Mouse (Mus musculus) limb, embryonic 11.5 days (tissue): ENCODE measurements at regions not wholly inside any gene's neighbourhood (a gene's known extent, or its start where the extent isn't known, plus 50 kb on each side); places are given as distances from the start of the nearest gene placed in this dataset.
A peak's percentile ranks its signal among the peaks of the same experiment; 100 is the strongest.

Source experiments
- ATAC-seq: fragments of 200-750 bp; cut with Nextera tagmentation; 2 replicates; pipeline ENCODE4 v1.8.0; 2017; ENCODE audit warnings: low read depth; ENCODE audit not compliant: insufficient number of reproducible peaks, low FRiP score, low TSS enrichment
- DNase-seq: peaks from one replicate; pipeline ENCODE4 v3.0.0-alpha.2; 2015; ENCODE audit warnings: low spot score
- H3K27ac ChIP-seq: fragments of 300-500 bp; sonication (generic); replicated peaks from 2 replicates; pipeline ENCODE4 v1.5.1; 2014; ENCODE audit warnings: low read depth, mild to moderate bottlenecking, low read length
- H3K27me3 ChIP-seq: fragments of 300-500 bp; sonication (generic); 2 replicates; pipeline ENCODE4 v1.6.1; 2014; ENCODE audit warnings: mild to moderate bottlenecking, low read length, mixed read lengths; ENCODE audit not compliant: control insufficient read depth, insufficient read depth
- H3K36me3 ChIP-seq: fragments of 300-500 bp; sonication (generic); 2 replicates; pipeline ENCODE4 v1.6.1; 2014; ENCODE audit warnings: mild to moderate bottlenecking, low read length, moderate library complexity, mixed read lengths; ENCODE audit not compliant: control insufficient read depth, insufficient read depth
- H3K4me1 ChIP-seq: fragments of 300-500 bp; sonication (generic); 2 replicates; pipeline ENCODE4 v1.6.1; 2014; ENCODE audit warnings: low read length, mixed read lengths; ENCODE audit not compliant: control insufficient read depth, insufficient read depth
- H3K4me2 ChIP-seq: fragments of 300-500 bp; sonication (generic); 2 replicates; pipeline ENCODE4 v1.6.1; 2014; ENCODE audit warnings: low read depth, mild to moderate bottlenecking, moderate library complexity; ENCODE audit not compliant: severe bottlenecking
- H3K4me3 ChIP-seq: fragments of 300-500 bp; sonication (generic); 2 replicates; pipeline ENCODE4 v1.5.1; 2014; ENCODE audit warnings: low read depth, low read length
- H3K9ac ChIP-seq: fragments of 300-500 bp; sonication (generic); 2 replicates; pipeline ENCODE4 v1.6.1; 2014; ENCODE audit warnings: mild to moderate bottlenecking, low read length
- H3K9me3 ChIP-seq: fragments of 300-500 bp; sonication (generic); 2 replicates; pipeline ENCODE4 v1.6.1; 2016; ENCODE audit warnings: low read length; ENCODE audit not compliant: control insufficient read depth
- WGBS: fragments of 180-500 bp; shearing (Covaris S2); extraction: QIAGEN DNeasy Blood & Tissue Kit; methylation state at CpG from one replicate; pipeline ENCODE4 v1.1.7; 2014; 5-methylcytosine and 5-hydroxymethylcytosine counted together

DNA sequence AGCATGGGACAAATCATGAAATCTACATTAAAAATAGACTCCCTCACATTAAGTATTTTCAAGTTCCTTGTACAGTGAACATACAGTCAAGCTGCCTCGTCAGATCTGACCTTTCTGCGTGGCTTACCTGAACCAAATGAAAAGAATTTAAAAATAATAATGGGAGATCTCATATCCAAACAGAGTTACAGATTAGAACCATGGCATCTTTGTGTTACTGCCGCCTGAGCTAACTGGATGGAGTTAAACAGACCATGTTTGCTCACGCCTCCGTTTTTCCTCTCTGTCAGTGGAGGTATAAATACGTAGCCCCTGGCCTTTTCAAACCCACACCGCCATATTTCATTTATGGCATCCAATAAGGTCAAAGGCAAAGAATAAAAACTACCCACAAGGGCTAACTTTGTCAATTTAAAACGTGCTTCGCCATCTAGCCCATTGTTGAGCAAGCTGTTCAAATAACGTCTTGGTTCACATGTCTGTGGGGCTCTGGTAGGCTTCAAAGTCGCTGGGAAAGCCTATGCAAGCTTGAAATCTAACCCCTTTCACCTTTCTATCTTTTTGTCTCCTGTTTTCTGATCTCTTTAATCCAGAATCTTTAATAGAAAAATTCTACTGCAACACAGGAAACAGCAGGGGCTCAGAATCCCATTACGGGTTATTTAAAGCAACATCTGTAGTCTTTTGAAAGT is 378.6 kb upstream of the Sash1 start:
- Histone ChIP-seq H3K4me3 (no peak overlapping the region), H3K36me3 (no peaks in the 10 kb centered on the region), H3K9me3 (no peaks in the 10 kb centered on the region), H3K27me3 (no peaks in the 10 kb centered on the region), H3K4me2 (no peak overlapping the region), H3K9ac (no peak overlapping the region), H3K27ac (no peak overlapping the region), H3K4me1 (no peaks in the 10 kb centered on the region)
- ATAC-seq, result no peak
- 80% methylated on average over 12 of the region's 12 CpGs for WGBS
- DNase-seq, result no peak

DNA sequence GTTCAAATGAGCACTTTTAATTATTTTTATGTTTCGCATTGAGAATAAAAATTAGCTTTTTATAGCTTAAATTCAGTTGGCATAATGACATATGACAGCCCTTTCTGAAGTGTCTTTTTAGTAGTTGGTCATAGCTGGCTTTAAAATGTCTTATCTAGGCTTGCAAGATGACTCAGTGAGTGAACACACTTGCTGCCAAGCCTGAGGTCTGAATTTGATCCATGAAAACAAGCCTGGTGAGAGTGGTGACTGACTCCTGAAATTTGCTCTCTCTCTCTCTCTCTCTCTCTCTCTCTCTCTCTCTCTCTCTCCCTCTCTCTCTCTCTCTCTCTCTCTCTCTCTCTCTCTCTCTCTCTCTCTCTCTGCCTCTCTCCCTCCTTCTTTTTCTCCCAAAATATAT is 372.8 kb upstream of the Sash1 start:
- no peak for ATAC-seq
- Histone ChIP-seq H3K9ac (no peak overlapping the region), H3K4me1 (no peaks in the 10 kb centered on the region), H3K27me3 (no peaks in the 10 kb centered on the region), H3K4me3 (no peak overlapping the region), H3K4me2 (no peak overlapping the region), H3K27ac (no peak overlapping the region), H3K9me3 (no peaks in the 10 kb centered on the region), H3K36me3 (no peaks in the 10 kb centered on the region)
- DNase-seq, result no peak
- WGBS, result 92% methylated on average over 1 of the region's 1 CpGs

DNA sequence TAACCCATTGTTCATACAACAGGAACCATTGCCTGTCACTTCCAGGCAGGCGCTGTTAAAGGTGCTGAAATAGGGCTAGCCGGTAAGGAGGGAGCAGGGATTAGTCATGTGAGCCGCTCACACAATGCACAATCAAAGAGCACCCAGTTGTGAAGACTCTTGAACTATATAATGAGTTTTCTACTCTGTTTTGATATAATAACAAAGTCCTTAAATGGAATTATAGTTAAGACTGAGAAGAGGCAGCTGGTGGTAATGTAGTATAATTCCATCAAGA is 367.0 kb upstream of the Sash1 start:
- Histone ChIP-seq H3K4me3 (no peak overlapping the region), H3K9me3 (no peaks in the 10 kb centered on the region), H3K27me3 (no peaks in the 10 kb centered on the region), H3K27ac (no peak overlapping the region), H3K4me2 (no peak overlapping the region), H3K9ac (no peak overlapping the region), H3K4me1 (no peaks in the 10 kb centered on the region), H3K36me3 (no peaks in the 10 kb centered on the region)
- ATAC-seq (no peak), DNase-seq (peak; percentile 38)
- WGBS, result 18% methylated on average over 3 of the region's 3 CpGs

DNA sequence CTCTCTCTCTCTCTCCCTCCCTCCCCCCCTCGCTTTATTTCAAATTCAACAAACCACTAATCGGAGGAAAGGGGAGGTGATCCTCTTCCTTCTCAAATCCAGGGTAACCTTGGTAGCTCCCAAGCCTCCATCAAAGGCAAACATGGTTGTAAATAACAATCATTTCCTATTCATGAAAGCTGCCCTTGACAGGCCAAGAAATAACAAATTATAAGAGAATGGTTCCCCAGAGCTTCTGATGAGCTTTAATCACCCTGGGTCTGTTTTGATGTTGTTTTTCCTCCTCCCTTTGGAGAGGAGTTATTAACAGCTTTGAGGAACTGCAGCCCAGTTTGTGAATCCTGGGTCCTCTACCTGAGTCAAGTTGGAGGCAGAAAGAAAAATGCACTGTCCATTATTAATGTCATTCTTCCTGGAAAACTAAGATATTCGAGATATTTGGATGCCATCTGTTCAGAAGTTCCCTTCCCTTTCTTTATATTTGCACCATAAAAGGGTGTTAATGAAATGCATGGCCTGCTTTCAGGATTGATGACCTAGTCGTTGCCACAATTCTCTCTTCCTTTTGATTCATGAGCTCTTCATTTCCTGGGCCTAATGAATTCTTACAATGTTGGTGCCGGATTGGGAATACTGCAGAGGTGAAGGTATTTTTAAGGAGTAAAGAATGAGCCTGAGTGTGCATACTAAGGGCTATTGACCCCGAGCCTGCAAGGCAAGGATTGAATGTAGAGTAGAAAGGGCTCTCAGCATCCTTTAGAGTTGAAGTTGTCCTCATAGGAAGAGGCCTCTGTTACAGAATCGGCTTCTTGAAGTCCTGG is 366.5 kb upstream of the Sash1 start:
- Histone ChIP-seq H3K4me2 (no peak overlapping the region), H3K9me3 (no peaks in the 10 kb centered on the region), H3K4me1 (no peaks in the 10 kb centered on the region), H3K36me3 (no peaks in the 10 kb centered on the region), H3K4me3 (no peak overlapping the region), H3K27ac (no peak overlapping the region), H3K9ac (no peak overlapping the region), H3K27me3 (no peaks in the 10 kb centered on the region)
- no peak for ATAC-seq
- no peak for DNase-seq
- WGBS, result 28% methylated on average over 7 of the region's 7 CpGs

DNA sequence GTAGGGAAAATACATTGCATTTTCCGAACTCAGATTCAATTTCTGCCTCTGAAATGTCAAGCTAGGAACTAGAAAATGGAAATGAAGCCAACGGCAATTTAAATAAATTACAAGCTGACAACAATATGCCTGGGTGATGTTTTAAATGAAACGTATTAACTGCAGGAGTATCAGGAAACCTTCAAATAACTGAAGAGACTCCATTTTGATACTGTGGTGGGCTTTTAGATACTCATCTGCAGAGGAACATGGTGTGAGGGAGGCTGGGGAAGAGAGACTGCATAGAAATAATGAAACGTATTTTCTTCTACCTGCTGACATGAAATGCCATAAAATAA is 357.4 kb upstream of the Sash1 start:
- H3K4me2 ChIP-seq, result no peak overlapping the region
- H3K9me3 ChIP-seq, result no peaks in the 10 kb centered on the region
- no peak for ATAC-seq
- DNase-seq, result no peak
- no peaks in the 10 kb centered on the region for H3K27me3 ChIP-seq
- no peak overlapping the region for H3K9ac ChIP-seq
- H3K4me3 ChIP-seq, result no peak overlapping the region
- 84% methylated on average over 4 of the region's 4 CpGs for WGBS
- no peaks in the 10 kb centered on the region for H3K4me1 ChIP-seq
- no peaks in the 10 kb centered on the region for H3K36me3 ChIP-seq
- H3K27ac ChIP-seq, result no peak overlapping the region

DNA sequence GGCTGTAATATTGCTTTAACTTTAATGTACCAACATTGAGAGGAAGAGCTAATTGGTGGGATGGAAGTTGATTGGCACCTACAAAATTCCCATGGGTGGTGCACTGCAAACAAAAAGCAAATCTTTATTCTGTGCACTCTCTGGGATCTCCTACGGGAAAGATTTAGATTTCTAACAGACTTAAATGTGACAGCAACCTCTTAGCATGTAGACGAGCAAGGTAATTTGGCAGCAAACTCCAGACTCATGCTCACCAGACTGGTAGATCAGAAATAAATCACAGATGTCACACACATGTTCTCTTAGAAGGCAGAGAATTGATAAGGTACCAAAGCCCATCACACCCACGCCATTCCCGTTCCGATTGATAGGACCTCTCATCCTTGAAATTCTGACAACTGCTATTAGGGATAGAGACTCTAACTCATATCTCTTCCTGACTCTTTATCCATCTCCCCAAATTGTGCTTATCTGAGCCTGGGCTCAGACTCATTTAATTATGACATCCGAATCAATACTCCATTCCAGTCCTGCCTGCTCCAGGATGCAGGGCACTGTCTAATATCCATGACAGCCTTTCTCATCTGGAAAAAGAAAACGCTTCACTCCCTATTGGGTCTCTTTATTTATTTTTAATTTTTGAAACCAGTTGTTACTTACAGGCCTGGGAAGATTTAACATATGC is 356.9 kb upstream of the Sash1 start:
- H3K4me2 ChIP-seq, result no peak overlapping the region
- H3K36me3 ChIP-seq, result no peaks in the 10 kb centered on the region
- DNase-seq (no peak), ATAC-seq (no peak)
- no peaks in the 10 kb centered on the region for H3K27me3 ChIP-seq
- H3K4me3 ChIP-seq, result no peak overlapping the region
- H3K27ac ChIP-seq, result no peak overlapping the region
- H3K9ac ChIP-seq, result no peak overlapping the region
- 80% methylated on average over 7 of the region's 7 CpGs for WGBS
- H3K9me3 ChIP-seq, result no peaks in the 10 kb centered on the region
- no peaks in the 10 kb centered on the region for H3K4me1 ChIP-seq

DNA sequence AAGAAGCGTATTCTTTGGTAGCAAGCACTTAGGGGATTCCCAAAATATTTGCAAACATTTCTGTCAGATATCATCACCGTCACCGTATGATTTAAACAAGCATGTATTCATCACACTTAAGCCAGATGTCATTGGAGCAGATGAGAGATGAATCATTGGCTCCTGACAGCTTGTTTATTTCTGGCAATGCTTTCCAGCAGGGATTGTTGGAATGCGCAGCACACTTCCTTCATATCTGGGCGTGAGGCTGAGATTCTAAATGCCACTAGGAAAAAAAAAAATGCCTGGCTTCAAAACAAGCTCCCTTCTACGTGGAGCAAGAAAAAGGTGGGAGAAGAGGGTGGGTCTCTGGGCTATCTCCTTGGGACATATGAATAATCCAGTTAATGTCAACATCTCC is 354.1 kb upstream of the Sash1 start:
- Histone ChIP-seq H3K9me3 (no peaks in the 10 kb centered on the region), H3K4me2 (no peak overlapping the region), H3K27ac (no peak overlapping the region), H3K4me3 (no peak overlapping the region), H3K9ac (no peak overlapping the region), H3K4me1 (no peaks in the 10 kb centered on the region), H3K36me3 (no peaks in the 10 kb centered on the region), H3K27me3 (no peaks in the 10 kb centered on the region)
- DNase-seq, result no peak
- 70% methylated on average over 6 of the region's 6 CpGs for WGBS
- ATAC-seq, result no peak

DNA sequence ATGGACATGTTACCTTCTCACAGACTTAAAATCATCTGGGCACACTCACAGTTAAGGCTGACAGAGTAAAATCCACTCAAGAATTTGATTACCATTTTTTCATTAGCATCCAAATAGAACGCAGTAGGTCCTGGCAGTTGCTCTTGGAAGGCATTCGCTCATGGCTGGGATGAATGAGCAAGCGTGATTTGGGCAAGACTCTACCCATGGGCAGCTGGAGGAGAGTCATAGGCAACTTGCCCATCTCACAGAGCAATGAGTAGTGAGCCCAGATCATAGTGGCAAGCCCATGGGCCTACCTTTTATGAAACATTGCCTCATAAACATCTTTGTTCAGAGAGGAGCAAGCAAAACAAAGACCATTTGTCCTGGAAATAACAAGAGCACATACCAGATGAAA is 345.9 kb upstream of the Sash1 start:
- no peak overlapping the region for H3K9ac ChIP-seq
- no peak overlapping the region for H3K4me2 ChIP-seq
- H3K4me1 ChIP-seq, result no peaks in the 10 kb centered on the region
- no peaks in the 10 kb centered on the region for H3K36me3 ChIP-seq
- H3K27me3 ChIP-seq, result no peaks in the 10 kb centered on the region
- WGBS, result 90% methylated on average over 3 of the region's 3 CpGs
- H3K9me3 ChIP-seq, result no peaks in the 10 kb centered on the region
- DNase-seq, result no peak
- no peak overlapping the region for H3K4me3 ChIP-seq
- no peak for ATAC-seq
- no peak overlapping the region for H3K27ac ChIP-seq
